Mouse (Mus musculus) hindbrain, embryonic 11.5 days (tissue): ENCODE measurements around the gene Tarbp2. TPM values are rescaled to one million over a fixed set of nuclear protein-coding genes. Genes with fewer than 3 reads are reported as not detected.

Source experiments
- ATAC-seq: fragments of 200-750 bp; cut with Nextera tagmentation; 2 replicates; pipeline ENCODE4 v1.8.0; 2017; ENCODE audit warnings: mild to moderate bottlenecking, moderate TSS enrichment, moderate library complexity; ENCODE audit not compliant: low FRiP score
- DNase-seq: peaks from one replicate; pipeline ENCODE4 v3.0.0-alpha.2; 2015; ENCODE audit warnings: low spot score
- H3K27ac ChIP-seq: fragments of 300-500 bp; sonication (generic); 2 replicates; pipeline ENCODE4 v1.5.1; 2014; ENCODE audit warnings: mild to moderate bottlenecking, low read depth, low read length
- H3K27me3 ChIP-seq: fragments of 300-500 bp; sonication (generic); 2 replicates; pipeline ENCODE4 v1.6.1; 2014; ENCODE audit warnings: mild to moderate bottlenecking, low read length, moderate library complexity, mixed read lengths; ENCODE audit not compliant: control insufficient read depth, insufficient read depth
- H3K36me3 ChIP-seq: fragments of 300-500 bp; sonication (generic); 2 replicates; pipeline ENCODE4 v1.6.1; 2014; ENCODE audit warnings: mild to moderate bottlenecking, low read length, moderate library complexity, mixed read lengths; ENCODE audit not compliant: control insufficient read depth, insufficient read depth
- H3K4me1 ChIP-seq: fragments of 300-500 bp; sonication (generic); replicated peaks from 2 replicates; pipeline ENCODE4 v1.6.1; 2014; ENCODE audit warnings: low read length, mixed read lengths; ENCODE audit not compliant: control insufficient read depth, insufficient read depth
- H3K4me2 ChIP-seq: fragments of 300-500 bp; sonication (generic); replicated peaks from 2 replicates; pipeline ENCODE4 v1.6.1; 2014; ENCODE audit warnings: mild to moderate bottlenecking, low read depth, low read length
- H3K4me3 ChIP-seq: fragments of 300-500 bp; sonication (generic); 2 replicates; pipeline ENCODE4 v1.5.1; 2014; ENCODE audit warnings: low read depth, low read length
- H3K9ac ChIP-seq: fragments of 300-500 bp; sonication (generic); 2 replicates; pipeline ENCODE4 v1.6.1; 2014; ENCODE audit warnings: low read depth, low read length
- H3K9me3 ChIP-seq: fragments of 300-500 bp; sonication (generic); 2 replicates; pipeline ENCODE4 v1.6.1; 2016; ENCODE audit warnings: low read length; ENCODE audit not compliant: control insufficient read depth
- WGBS: fragments of 180-500 bp; shearing (Covaris S2); extraction: QIAGEN DNeasy Blood & Tissue Kit; methylation state at CpG from one replicate; pipeline ENCODE4 v1.1.7; 2014; 5-methylcytosine and 5-hydroxymethylcytosine counted together
- polyA plus RNA-seq: library from polyadenylated mRNA; unstranded; fragments of >200 nt; fragmentation: Nextera tagmentation; extraction: Ambion mirVana; gene quantifications from 2 replicates; pipeline ENCODE4 v1.2.1, GENCODE M21; 2014

Gene Tarbp2
- polyA plus RNA-seq, 1 experiment from 2014 or later = 85.2 TPM

DNA sequence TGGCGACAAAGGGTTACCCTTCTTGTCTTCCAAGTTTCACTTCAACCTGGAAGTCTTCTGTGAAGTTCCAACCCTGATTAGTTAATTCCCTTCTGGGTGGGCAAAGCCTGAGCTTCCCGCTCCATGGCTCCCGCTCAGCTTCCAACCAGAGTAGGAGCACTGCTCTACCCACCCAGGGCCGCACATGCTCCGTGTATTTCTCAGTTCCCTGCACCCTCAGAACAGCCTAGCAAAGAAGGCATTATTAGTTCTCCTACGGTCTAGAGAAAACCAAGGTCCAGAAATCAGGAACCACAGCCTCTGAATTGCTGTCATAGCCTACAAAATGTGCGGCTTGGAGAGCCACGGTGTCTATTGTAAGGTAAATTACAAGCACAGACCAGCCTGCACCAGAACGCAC, 7.9 kb upstream of the Tarbp2 start:
- H3K9me3 ChIP-seq = no peaks in the 10 kb centered on the region
- ATAC-seq (peak; percentile 54), DNase-seq (no peak)
- H3K4me3 ChIP-seq = peak overlapping the region; percentile 51
- WGBS = 5% methylated on average over 9 of the region's 9 CpGs
- no peaks in the 10 kb centered on the region for H3K27me3 ChIP-seq
- peaks cover 10% of the 10 kb centered on the region; the same call in 1 of the 2 replicates for H3K4me1 ChIP-seq
- H3K4me2 ChIP-seq = peak overlapping the region; percentile 66
- H3K9ac ChIP-seq = peak overlapping the region; percentile 55
- peak overlapping the region; percentile 94 for H3K27ac ChIP-seq
- no peaks in the 10 kb centered on the region for H3K36me3 ChIP-seq

DNA sequence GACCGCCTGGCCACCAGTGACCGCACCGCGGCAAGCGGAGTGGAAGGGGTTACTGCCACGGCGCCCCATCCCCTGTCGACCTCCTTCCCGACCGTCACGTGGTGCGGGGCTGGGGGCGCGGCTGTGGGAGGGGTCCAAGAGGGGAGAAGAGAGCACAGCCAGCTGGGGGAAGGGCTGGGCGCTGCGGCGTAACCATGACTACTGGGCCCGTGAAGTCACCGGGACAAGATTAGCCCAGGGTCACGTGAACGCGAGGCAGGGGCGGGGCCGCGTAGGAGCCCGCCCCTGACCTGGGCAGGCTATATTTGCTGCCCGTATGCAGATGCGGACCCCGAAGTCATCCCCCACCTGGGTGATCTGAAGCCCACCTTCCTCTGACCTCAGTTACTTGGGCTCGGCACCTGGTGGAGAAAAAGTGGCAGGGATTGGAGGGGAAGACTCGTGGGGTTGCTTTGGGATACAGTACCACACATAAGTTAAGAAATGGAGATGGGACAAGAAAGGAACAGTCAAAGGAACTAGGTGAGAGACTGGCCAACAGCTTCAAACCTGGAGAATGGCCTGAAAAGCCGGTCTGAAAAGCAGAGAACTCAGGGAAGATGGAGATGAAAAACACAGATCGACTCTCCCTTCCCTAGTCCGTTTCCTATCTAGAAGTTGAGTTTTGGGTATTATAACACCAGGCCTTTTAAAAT, 7.3 kb upstream of the Tarbp2 start:
- Histone ChIP-seq H3K4me2 (peak overlapping the region; percentile 66), H3K27me3 (no peaks in the 10 kb centered on the region), H3K9ac (peak overlapping the region; percentile 55; the same call in 1 of the 2 replicates), H3K36me3 (no peaks in the 10 kb centered on the region), H3K27ac (peak overlapping the region; percentile 94), H3K4me3 (peak overlapping the region; percentile 51), H3K9me3 (no peaks in the 10 kb centered on the region), H3K4me1 (peaks cover 12% of the 10 kb centered on the region)
- peak; percentile 95 for ATAC-seq
- WGBS = 3% methylated on average over 33 of the region's 34 CpGs
- DNase-seq = peak; percentile 96

DNA sequence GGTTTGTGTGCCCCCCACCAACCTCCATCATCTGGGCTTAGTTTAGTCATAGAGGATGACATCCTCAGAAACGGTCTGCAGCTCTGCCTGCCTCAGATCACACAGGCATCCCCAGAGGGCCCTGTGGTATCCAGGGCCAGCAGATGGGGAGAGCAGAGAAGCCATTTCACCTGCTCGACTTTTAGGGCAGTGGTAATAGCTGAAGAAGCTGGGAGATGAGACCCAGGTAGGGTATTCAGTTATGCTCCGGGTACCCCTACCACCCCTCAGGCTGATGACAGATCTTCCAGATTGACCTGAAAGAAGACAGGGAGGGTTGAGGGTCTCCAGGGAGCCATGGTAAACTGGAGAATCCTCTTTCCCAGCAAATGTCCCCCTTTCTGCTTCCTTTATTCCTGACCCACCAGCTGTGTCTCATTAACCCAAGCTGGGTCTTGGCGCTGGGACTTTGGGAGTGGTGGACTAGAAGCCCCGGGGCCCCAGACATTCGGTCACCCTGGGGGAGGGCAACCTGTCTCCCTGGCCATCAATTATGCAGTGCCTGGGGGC, 6.6 kb upstream of the Tarbp2 start:
- Histone ChIP-seq H3K4me1 (peaks cover 12% of the 10 kb centered on the region), H3K9me3 (no peaks in the 10 kb centered on the region), H3K36me3 (no peaks in the 10 kb centered on the region), H3K4me3 (peak overlapping the region; percentile 51; the same call in 1 of the 2 replicates), H3K27me3 (no peaks in the 10 kb centered on the region), H3K27ac (peak overlapping the region; percentile 94), H3K4me2 (peak overlapping the region; percentile 66), H3K9ac (peak overlapping the region; percentile 12; the same call in 1 of the 2 replicates)
- peak; percentile 60 for DNase-seq
- peak; percentile 41 for ATAC-seq
- 8% methylated on average over 6 of the region's 6 CpGs for WGBS

DNA sequence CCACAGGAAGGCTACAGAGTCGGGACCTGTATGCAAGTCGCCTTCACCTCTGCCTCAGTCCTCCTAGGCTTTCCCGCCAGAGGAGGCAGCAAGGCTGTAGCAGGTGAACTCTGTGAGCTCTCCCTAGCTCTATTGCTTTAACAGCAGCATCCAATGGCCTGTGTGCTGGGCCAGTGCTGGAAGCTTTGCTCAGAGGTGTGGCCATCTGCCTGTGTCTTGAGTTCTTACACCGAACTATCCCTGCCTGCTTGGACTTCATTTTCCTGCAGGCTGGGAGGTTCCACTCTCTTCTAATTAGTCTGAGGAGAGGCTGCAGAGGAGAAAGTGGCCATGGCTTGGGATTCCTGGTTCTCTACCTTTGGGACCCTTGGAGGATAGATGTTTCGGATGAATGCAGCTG, 6.0 kb upstream of the Tarbp2 start:
- Histone ChIP-seq H3K27ac (peak overlapping the region; percentile 94), H3K27me3 (no peaks in the 10 kb centered on the region), H3K4me2 (peak overlapping the region; percentile 66), H3K4me3 (no peak overlapping the region), H3K9ac (peak overlapping the region; percentile 12; the same call in 1 of the 2 replicates), H3K9me3 (no peaks in the 10 kb centered on the region), H3K36me3 (no peaks in the 10 kb centered on the region), H3K4me1 (peaks cover 12% of the 10 kb centered on the region)
- WGBS = 23% methylated on average over 5 of the region's 5 CpGs
- ATAC-seq (no peak), DNase-seq (no peak)

DNA sequence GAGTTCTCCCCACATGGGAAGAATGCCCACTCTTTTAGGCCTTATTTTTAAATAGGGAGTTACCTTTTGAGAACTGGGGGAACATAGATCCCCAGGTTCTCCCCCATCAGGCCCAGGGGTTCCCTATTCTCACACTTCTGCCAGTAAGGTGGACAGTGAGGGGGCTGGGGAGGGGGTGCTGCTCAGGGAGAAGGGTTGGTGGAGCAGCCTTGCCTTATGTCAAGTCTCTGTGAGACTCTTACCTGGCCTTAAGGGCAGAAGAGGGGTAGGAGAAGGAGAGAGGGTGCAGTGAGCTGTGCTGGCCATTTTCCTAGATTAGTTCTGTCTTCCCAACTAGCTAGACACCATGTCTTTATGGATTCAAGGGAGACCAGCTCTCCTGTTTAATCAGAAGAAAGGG, 5.5 kb upstream of the Tarbp2 start:
- DNase-seq (no peak), ATAC-seq (no peak)
- H3K9ac ChIP-seq = no peak overlapping the region
- no peaks in the 10 kb centered on the region for H3K9me3 ChIP-seq
- no peaks in the 10 kb centered on the region for H3K27me3 ChIP-seq
- no peaks in the 10 kb centered on the region for H3K36me3 ChIP-seq
- no peak overlapping the region for H3K4me3 ChIP-seq
- H3K4me2 ChIP-seq = peak overlapping the region; percentile 66; the same call in 1 of the 2 replicates
- peaks cover 12% of the 10 kb centered on the region for H3K4me1 ChIP-seq
- peak overlapping the region; percentile 94 for H3K27ac ChIP-seq

DNA sequence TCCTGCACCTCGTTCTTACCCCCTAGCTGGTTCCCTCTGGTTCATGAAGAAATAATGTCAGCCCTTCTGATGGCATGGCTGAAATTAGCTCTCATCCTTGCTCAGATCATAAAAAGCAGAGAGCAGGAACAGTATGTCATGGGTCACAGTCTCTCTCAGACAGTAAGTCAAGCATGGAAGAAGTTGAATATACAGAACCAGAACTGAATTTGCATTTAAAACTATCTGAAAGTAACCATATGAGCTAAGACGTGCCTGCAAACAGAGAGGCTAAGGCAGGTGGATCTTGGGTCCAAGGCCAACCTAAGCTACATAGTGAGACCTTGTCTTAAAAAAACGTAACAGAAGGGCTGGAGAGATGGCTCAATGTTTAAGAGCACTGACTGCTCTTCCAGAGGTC, 5.0 kb upstream of the Tarbp2 start:
- DNase-seq (no peak), ATAC-seq (no peak)
- Histone ChIP-seq H3K4me1 (peaks cover 12% of the 10 kb centered on the region), H3K36me3 (no peaks in the 10 kb centered on the region), H3K9ac (no peak overlapping the region), H3K27me3 (no peaks in the 10 kb centered on the region), H3K9me3 (no peaks in the 10 kb centered on the region), H3K4me2 (no peak overlapping the region), H3K27ac (peak overlapping the region; percentile 94), H3K4me3 (no peak overlapping the region)
- WGBS = 84% methylated on average over 3 of the region's 3 CpGs

DNA sequence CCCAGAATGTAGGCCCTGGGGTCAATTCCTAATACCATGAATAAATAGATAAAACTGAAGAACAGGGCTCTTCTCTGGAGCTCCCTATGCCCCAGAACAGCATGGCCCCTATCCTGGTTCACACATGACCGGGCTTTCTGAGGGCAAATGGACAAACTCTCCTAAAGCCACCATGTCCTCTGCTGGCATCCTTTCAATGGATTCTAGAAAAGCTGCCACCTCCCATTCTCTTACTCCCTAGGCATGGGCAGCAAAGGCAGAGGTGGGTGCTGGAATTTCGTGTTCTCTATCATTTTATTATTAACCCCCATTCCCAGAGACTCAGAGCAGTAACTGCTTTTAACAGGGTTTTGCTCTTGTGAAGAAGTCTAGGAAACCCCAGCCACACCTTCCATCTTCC, 2.7 kb upstream of the Tarbp2 start:
- H3K9ac ChIP-seq = no peak overlapping the region
- peak overlapping the region; percentile 82 for H3K4me2 ChIP-seq
- peaks cover 15% of the 10 kb centered on the region for H3K4me1 ChIP-seq
- H3K9me3 ChIP-seq = no peaks in the 10 kb centered on the region
- no peak overlapping the region for H3K27ac ChIP-seq
- DNase-seq = no peak
- 93% methylated on average over 2 of the region's 2 CpGs for WGBS
- H3K4me3 ChIP-seq = no peak overlapping the region; the same call in 1 of the 2 replicates
- ATAC-seq = no peak
- H3K27me3 ChIP-seq = no peaks in the 10 kb centered on the region
- no peaks in the 10 kb centered on the region for H3K36me3 ChIP-seq

DNA sequence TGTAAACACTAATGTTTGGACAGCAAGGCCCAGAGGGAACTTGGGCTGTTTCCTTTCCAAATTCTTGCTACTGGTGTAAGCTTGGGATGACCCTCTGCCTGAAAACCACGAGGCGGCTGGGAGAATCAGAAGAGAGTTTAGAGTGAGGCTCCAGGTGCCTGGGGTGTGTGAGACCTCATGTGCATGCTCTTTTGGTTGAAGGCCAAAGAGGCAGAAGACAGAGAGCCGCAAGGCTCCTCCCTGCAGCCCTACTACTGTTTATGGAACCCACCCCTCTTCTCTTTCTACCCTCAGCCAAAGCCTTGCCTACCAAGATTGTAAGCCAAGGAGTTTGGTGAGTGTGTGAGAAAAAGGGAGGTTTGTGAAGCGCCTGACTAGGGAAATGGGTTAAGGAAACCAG, 2.2 kb upstream of the Tarbp2 start:
- no peaks in the 10 kb centered on the region for H3K27me3 ChIP-seq
- DNase-seq (no peak), ATAC-seq (no peak)
- peak overlapping the region; percentile 82 for H3K4me2 ChIP-seq
- peak overlapping the region; percentile 79 for H3K9ac ChIP-seq
- peaks cover 15% of the 10 kb centered on the region for H3K4me1 ChIP-seq
- H3K4me3 ChIP-seq = peak overlapping the region; percentile 60
- no peaks in the 10 kb centered on the region for H3K9me3 ChIP-seq
- WGBS = 55% methylated on average over 4 of the region's 4 CpGs
- no peak overlapping the region for H3K27ac ChIP-seq
- H3K36me3 ChIP-seq = no peaks in the 10 kb centered on the region

DNA sequence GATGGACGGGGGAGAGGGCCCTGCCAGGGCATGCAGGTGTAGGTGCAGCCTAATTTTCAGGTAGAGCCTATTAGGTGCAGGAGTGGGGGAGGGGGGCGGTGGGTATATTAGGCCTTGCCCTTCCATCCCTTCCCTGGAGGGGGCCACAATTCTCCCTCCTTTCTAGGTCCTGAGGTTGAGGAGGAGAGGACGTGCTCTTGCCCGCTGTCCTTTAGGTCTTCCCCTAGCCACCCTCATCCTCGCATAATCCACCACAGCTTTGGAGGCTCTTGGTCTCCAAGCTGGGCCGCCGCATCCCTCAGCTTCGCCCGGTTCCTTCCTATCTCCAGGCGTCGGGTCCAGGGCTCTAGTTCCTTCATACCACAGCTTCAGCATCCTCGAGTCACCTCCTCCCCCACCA, 1.7 kb upstream of the Tarbp2 start:
- peaks cover 13% of the 10 kb centered on the region for H3K4me1 ChIP-seq

More for the DNA sequence above, 1.7 kb upstream of the Tarbp2 start:
- H3K9me3 ChIP-seq = no peaks in the 10 kb centered on the region
- 2% methylated on average over 12 of the region's 12 CpGs for whole genome bisulfite sequencing
- peak overlapping the region; percentile 97 for H3K27ac ChIP-seq
- H3K4me3 ChIP-seq = peak overlapping the region; percentile 60
- peak overlapping the region; percentile 79 for H3K9ac ChIP-seq
- ATAC-seq = peak; percentile 0; the same call in 1 of the 2 replicates
- no peaks in the 10 kb centered on the region for H3K27me3 ChIP-seq
- no peak for DNase-seq
- H3K36me3 ChIP-seq = no peaks in the 10 kb centered on the region
- H3K4me2 ChIP-seq = peak overlapping the region; percentile 82
